Comparison of ENCODE assay signal across 19 mouse cellular contexts in the genomic region with DNA sequence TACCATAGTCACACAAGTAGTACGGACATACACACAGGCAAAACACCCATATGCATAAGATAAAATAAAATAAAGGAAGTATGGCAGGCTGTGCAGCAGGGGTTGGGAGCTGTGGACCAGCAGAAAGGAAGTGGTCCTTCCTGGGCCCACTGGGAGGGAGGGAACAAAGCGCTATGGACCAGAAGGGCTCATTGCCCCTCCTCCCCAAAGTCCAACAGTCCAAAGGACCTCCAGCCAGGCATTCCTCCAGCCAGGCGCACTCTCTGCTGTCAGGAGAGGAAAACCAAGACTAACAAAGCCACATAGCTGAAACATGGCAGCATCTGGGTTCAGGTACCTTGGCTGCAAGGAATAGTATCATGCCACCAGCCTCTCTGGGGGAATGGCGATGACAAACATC. TPM values are rescaled to one million over a fixed set of nuclear protein-coding genes. Genes with fewer than 3 reads are reported as not detected.
"Had no signal": no experiment of that assay in that cellular context is flagged by ENCODE, and none has a peak within 500 bp of the region (broad histone marks: within the 10 kb centered on the region; RNA-seq: fewer than 3 reads in every experiment).

No protein-coding gene starts in this region.

- H3K4me1 ChIP-seq: hindbrain, embryonic 15.5 days; limb, embryonic 12.5 days; lung, embryonic 15.5 days; midbrain, embryonic 15.5 days; neural tube, embryonic 12.5 days had no signal

- ATAC-seq: intestine, postnatal 0 days; midbrain, embryonic 15.5 days had no signal

- H3K27me3 ChIP-seq: hindbrain, embryonic 15.5 days; limb, embryonic 12.5 days; lung, embryonic 15.5 days; midbrain, embryonic 15.5 days; neural tube, embryonic 12.5 days had no signal

- DNase-seq: layer of hippocampus, adult 9-11 months; lung, postnatal 14 days; retina, postnatal 1 day; right cerebral cortex, postnatal 4 days; spleen, adult 18-20 months; thymus, adult 18-20 months; thymus, postnatal 14 days had no signal

- H3K27ac ChIP-seq: hindbrain, embryonic 15.5 days; limb, embryonic 12.5 days; lung, embryonic 15.5 days; macrophage; midbrain, embryonic 15.5 days; neural tube, embryonic 12.5 days had no signal

- H3K9me3 ChIP-seq: hindbrain, embryonic 15.5 days; limb, embryonic 12.5 days; lung, embryonic 15.5 days; midbrain, embryonic 15.5 days; neural tube, embryonic 12.5 days had no signal

- H3K36me3 ChIP-seq: hindbrain, embryonic 15.5 days; limb, embryonic 12.5 days; lung, embryonic 15.5 days; midbrain, embryonic 15.5 days; neural tube, embryonic 12.5 days had no signal

- H3K9ac ChIP-seq: hindbrain, embryonic 15.5 days; limb, embryonic 12.5 days; lung, embryonic 15.5 days; midbrain, embryonic 15.5 days; neural tube, embryonic 12.5 days had no signal

- H3K4me2 ChIP-seq: hindbrain, embryonic 15.5 days; limb, embryonic 12.5 days; lung, embryonic 15.5 days; midbrain, embryonic 11.5 days; midbrain, embryonic 15.5 days; neural tube, embryonic 12.5 days had no signal

- H3K4me3 ChIP-seq: hindbrain, embryonic 15.5 days; limb, embryonic 12.5 days; lung, embryonic 15.5 days; midbrain, embryonic 15.5 days; neural tube, embryonic 12.5 days had no signal

RNA-seq across cellular contexts. Expression of a gene that starts 12.6 kb away (rescaled TPM):
- total RNA-seq: monocyte, adult 5-6 weeks; neutrophil, adult 5-6 weeks had no signal
- polyA plus RNA-seq: macrophage had no signal

RNA-seq across cellular contexts. Expression of a gene that starts 25.4 kb away (rescaled TPM):
- total RNA-seq: monocyte, adult 5-6 weeks; neutrophil, adult 5-6 weeks had no signal

RNA-seq across cellular contexts. Expression of a gene that starts 33.7 kb away (rescaled TPM):
- total RNA-seq: left cerebral cortex, postnatal 36 days; monocyte, adult 5-6 weeks; neutrophil, adult 5-6 weeks had no signal
- polyA plus RNA-seq: hindbrain, embryonic 15.5 days; limb, embryonic 12.5 days; lung, embryonic 15.5 days; macrophage; midbrain, embryonic 11.5 days; midbrain, embryonic 15.5 days; neural tube, embryonic 12.5 days; stomach, embryonic 14.5 days had no signal

RNA-seq across cellular contexts. Expression of a gene that starts 45.6 kb away (rescaled TPM):
- total RNA-seq: monocyte, adult 5-6 weeks had no signal
